Mouse (Mus musculus) kidney, postnatal 0 days (tissue): ENCODE data around the gene Maats1. TPM values are rescaled to one million over a fixed set of nuclear protein-coding genes. Genes with fewer than 3 reads are reported as not detected.

Experiments used
- ATAC-seq: fragments of 200-750 bp; cut with Nextera tagmentation; replicated peaks from 2 replicates; pipeline ENCODE4 v1.8.0; 2017; ENCODE audit warnings: low read depth, moderate number of reproducible peaks, moderate TSS enrichment, moderate library complexity; ENCODE audit not compliant: low FRiP score
- DNase-seq: peaks from one replicate; pipeline ENCODE4 v3.0.0-alpha.2; 2016; ENCODE audit warnings: low spot score
- H3K27ac ChIP-seq: fragments of 300-500 bp; sonication (generic); 2 replicates; pipeline ENCODE4 v1.5.1; 2014; ENCODE audit warnings: mild to moderate bottlenecking
- H3K27me3 ChIP-seq: fragments of 300-500 bp; sonication (generic); 2 replicates; pipeline ENCODE4 v1.6.1; 2014; ENCODE audit warnings: low read length, mixed read lengths; ENCODE audit not compliant: insufficient read depth
- H3K36me3 ChIP-seq: fragments of 300-500 bp; sonication (generic); 2 replicates; pipeline ENCODE4 v1.6.1; 2014; ENCODE audit warnings: low read length, mixed read lengths; ENCODE audit not compliant: insufficient read depth
- H3K4me1 ChIP-seq: fragments of 300-500 bp; sonication (generic); replicated peaks from 2 replicates; pipeline ENCODE4 v1.6.1; 2014; ENCODE audit warnings: antibody characterized with exemption, low read length, mixed read lengths; ENCODE audit not compliant: insufficient read depth
- H3K4me2 ChIP-seq: fragments of 300-500 bp; sonication (generic); 2 replicates; pipeline ENCODE4 v1.6.1; 2014; ENCODE audit warnings: mild to moderate bottlenecking, low read length, moderate library complexity, mixed read lengths
- H3K4me3 ChIP-seq: fragments of 300-500 bp; sonication (generic); replicated peaks from 2 replicates; pipeline ENCODE4 v1.5.1; 2014; ENCODE audit warnings: low read depth, low read length
- H3K9ac ChIP-seq: fragments of 300-500 bp; sonication (generic); 2 replicates; pipeline ENCODE4 v1.6.1; 2014; ENCODE audit warnings: low read depth, low read length
- H3K9me3 ChIP-seq: fragments of 300-500 bp; sonication (generic); replicated peaks from 2 replicates; pipeline ENCODE4 v1.6.1; 2016; ENCODE audit warnings: low read length, inconsistent platforms, mixed read lengths
- CTCF ChIP-seq: IDR thresholded peaks from 2 replicates; pipeline ENCODE4 v1.5.1; 2016; ENCODE audit warnings: antibody characterized with exemption, low read depth, mild to moderate bottlenecking, moderate library complexity
- WGBS: fragments of 180-500 bp; shearing (Covaris S2); extraction: QIAGEN DNeasy Blood & Tissue Kit; methylation state at CpG from one replicate; pipeline ENCODE4 v1.1.7; 2014; 5-methylcytosine and 5-hydroxymethylcytosine counted together
- polyA plus RNA-seq: library from polyadenylated mRNA; unstranded; fragments of >200 nt; fragmentation: Nextera tagmentation; extraction: Ambion mirVana; gene quantifications from 2 replicates; pipeline ENCODE4 v1.2.1, GENCODE M21; 2015

Gene Maats1
- polyA plus RNA-seq, 1 experiment from 2014 or later = 0.21 TPM

- ATAC-seq = no peak
- no peak for TF ChIP-seq CTCF
- H3K4me1 ChIP-seq = no peaks in the 10 kb centered on the region
These were observed 30.9 kb upstream of the Maats1 start for GRCm38 (mm10) chr16:38372876-38373275.

GRCm38 (mm10) chr16:38371705-38372296, 29.9 kb upstream of the Maats1 start:
- Histone ChIP-seq H3K36me3 (no peaks in the 10 kb centered on the region), H3K4me1 (no peaks in the 10 kb centered on the region), H3K9ac (no peak overlapping the region), H3K27ac (no peak overlapping the region), H3K27me3 (no peaks in the 10 kb centered on the region), H3K4me2 (no peak overlapping the region), H3K9me3 (no peaks in the 10 kb centered on the region), H3K4me3 (no peak overlapping the region)
- no peak for DNase-seq
- WGBS = 78% methylated on average over 15 of the region's 15 CpGs
- no peak for TF ChIP-seq CTCF
- no peak for ATAC-seq

More at GRCm38 (mm10) chr16:38372876-38373275, 30.9 kb upstream of the Maats1 start:
- Histone ChIP-seq H3K36me3 (no peaks in the 10 kb centered on the region), H3K4me3 (no peak overlapping the region), H3K4me2 (no peak overlapping the region), H3K9ac (no peak overlapping the region), H3K9me3 (no peaks in the 10 kb centered on the region), H3K27ac (no peak overlapping the region), H3K27me3 (no peaks in the 10 kb centered on the region)
- 83% methylated on average over 4 of the region's 4 CpGs for WGBS
- no peak for DNase-seq

GRCm38 (mm10) chr16:38370633-38371374, 28.9 kb upstream of the Maats1 start:
- Histone ChIP-seq H3K9ac (no peak overlapping the region), H3K4me3 (no peak overlapping the region), H3K4me2 (no peak overlapping the region), H3K4me1 (no peaks in the 10 kb centered on the region), H3K36me3 (no peaks in the 10 kb centered on the region), H3K27me3 (no peaks in the 10 kb centered on the region), H3K9me3 (no peaks in the 10 kb centered on the region), H3K27ac (no peak overlapping the region)
- no peak for DNase-seq
- TF ChIP-seq CTCF = no peak
- ATAC-seq = no peak
- 60% methylated on average over 8 of the region's 8 CpGs for WGBS

GRCm38 (mm10) chr16:38369992-38370484, 28.1 kb upstream of the Maats1 start:
- no peak overlapping the region for H3K4me3 ChIP-seq
- no peaks in the 10 kb centered on the region for H3K27me3 ChIP-seq
- H3K4me2 ChIP-seq = no peak overlapping the region
- no peaks in the 10 kb centered on the region for H3K4me1 ChIP-seq
- WGBS = 76% methylated on average over 4 of the region's 4 CpGs
- no peak overlapping the region for H3K9ac ChIP-seq
- DNase-seq = no peak
- ATAC-seq = no peak
- no peak for TF ChIP-seq CTCF
- no peak overlapping the region for H3K27ac ChIP-seq
- H3K9me3 ChIP-seq = no peaks in the 10 kb centered on the region
- no peaks in the 10 kb centered on the region for H3K36me3 ChIP-seq

- ATAC-seq (no peak), DNase-seq (no peak)
- H3K4me3 ChIP-seq = no peak overlapping the region
- H3K27me3 ChIP-seq = no peaks in the 10 kb centered on the region
- no peaks in the 10 kb centered on the region for H3K4me1 ChIP-seq
- no peak overlapping the region for H3K4me2 ChIP-seq
- no peak overlapping the region for H3K27ac ChIP-seq
- no peaks in the 10 kb centered on the region for H3K36me3 ChIP-seq
- no peak overlapping the region for H3K9ac ChIP-seq
- TF ChIP-seq CTCF = no peak
- no peaks in the 10 kb centered on the region for H3K9me3 ChIP-seq
- 88% methylated on average over 8 of the region's 8 CpGs for WGBS
These were observed 27.5 kb upstream of the Maats1 start for GRCm38 (mm10) chr16:38369431-38369830.

GRCm38 (mm10) chr16:38369000-38369399, 27.1 kb upstream of the Maats1 start:
- 85% methylated on average over 7 of the region's 7 CpGs for WGBS
- Histone ChIP-seq H3K4me3 (no peak overlapping the region), H3K4me2 (no peak overlapping the region), H3K27ac (no peak overlapping the region), H3K9ac (no peak overlapping the region), H3K4me1 (no peaks in the 10 kb centered on the region), H3K9me3 (no peaks in the 10 kb centered on the region), H3K36me3 (no peaks in the 10 kb centered on the region), H3K27me3 (no peaks in the 10 kb centered on the region)
- DNase-seq (no peak), ATAC-seq (no peak)
- TF ChIP-seq CTCF = no peak
